In genomic region chr1:170381457-170381856, GRCm38 (mm10) we compare ENCODE assay signal across 13 mouse cellular contexts.
DNase-seq lines count a peak whose midpoint lies in the region; ATAC-seq and TF ChIP-seq lines count a peak whose summit lies in the region.
"Had no signal": no experiment of that assay in that cellular context is flagged by ENCODE, and none has a peak within 500 bp of the region (broad histone marks: within the 10 kb centered on the region; RNA-seq: fewer than 3 reads in every experiment).

No protein-coding gene starts in this region.

- 0 out of 2 replicates have a peak, but pooled peaks have one; percentile 70 for ATAC-seq in embryonic facial prominence, embryonic 15.5 days (ENCODE audit: insufficient number of reproducible peaks, low FRiP score, low TSS enrichment, low read depth)
- ATAC-seq in CD4-positive, CD25-positive, alpha-beta regulatory T cell, adult 4 months = no peak
- ATAC-seq: inflammation-experienced regulatory T-cells, adult 6 months had no signal

- H3K9me3 ChIP-seq in embryonic facial prominence, embryonic 15.5 days (replicated peaks) = no peaks in the 10 kb centered on the region
- H3K9me3 ChIP-seq: hindbrain, embryonic 10.5 days; liver, embryonic 15.5 days had no signal

- no peak overlapping the region for H3K4me2 ChIP-seq in embryonic facial prominence, embryonic 15.5 days (replicated peaks)
- H3K4me2 ChIP-seq: heart, embryonic 11.5 days; liver, embryonic 15.5 days had no signal

- H3K36me3 ChIP-seq in embryonic facial prominence, embryonic 15.5 days = no peaks in the 10 kb centered on the region
- H3K36me3 ChIP-seq: hindbrain, embryonic 10.5 days; liver, embryonic 15.5 days had no signal

- DNase-seq in left cerebral cortex, adult 2 months (ENCODE audit: extremely low spot score in 1 of 2, low spot score in 2 of 2) = no peak
- no peak for DNase-seq in left cerebral cortex, postnatal 4 days
- DNase-seq in kidney, adult 18-20 months = peak; percentile 35
- DNase-seq in kidney, postnatal 4 days = peak; percentile 35 to 52
- DNase-seq in B cell, adult 2 months = no peak
- DNase-seq: cerebellum, adult 11-12 months; thymus, adult 18-20 months had no signal

- intact Hi-C loops in left cerebral cortex, adult 2 months (cut with DNase I) = no loop called here
- intact Hi-C loops in left cerebral cortex, postnatal 4 days (cut with DNase I) = no loop called here

- H3K4me3 ChIP-seq in left cerebral cortex, adult 2 months = no peak overlapping the region
- H3K4me3 ChIP-seq in embryonic facial prominence, embryonic 15.5 days (replicated peaks) = no peak overlapping the region
- H3K4me3 ChIP-seq: hindbrain, embryonic 10.5 days; liver, embryonic 15.5 days had no signal

- H3K4me1 ChIP-seq in embryonic facial prominence, embryonic 15.5 days = peaks cover 6% of the 10 kb centered on the region; the same call in 1 of the 2 replicates
- H3K4me1 ChIP-seq: liver, embryonic 15.5 days had no signal

- TF ChIP-seq CTCF in left cerebral cortex, adult 2 months (IDR thresholded peaks at IDR 0.05) = no peak

- no peak overlapping the region for H3K9ac ChIP-seq in embryonic facial prominence, embryonic 15.5 days
- H3K9ac ChIP-seq: liver, embryonic 15.5 days had no signal

- H3K27me3 ChIP-seq in embryonic facial prominence, embryonic 15.5 days = no peaks in the 10 kb centered on the region
- H3K27me3 ChIP-seq: liver, embryonic 15.5 days had no signal

- whole genome bisulfite sequencing in embryonic facial prominence, embryonic 15.5 days = 19% methylated on average over 3 of the region's 3 CpGs

- H3K27ac ChIP-seq in left cerebral cortex, adult 2 months = peak overlapping the region; percentile 16; the same call in 1 of the 2 replicates
- no peak overlapping the region for H3K27ac ChIP-seq in embryonic facial prominence, embryonic 15.5 days (replicated peaks)
- H3K27ac ChIP-seq: hindbrain, embryonic 10.5 days; liver, embryonic 15.5 days had no signal

Comparison
In these comparisons a context has a peak if more than half of its experiments do, and no peak if none do; other contexts are left out.
1. DNase-seq: peak in kidney, adult 18-20 months (single experiment) and kidney, postnatal 4 days (2 of 2); none in left cerebral cortex, adult 2 months (0 of 2), left cerebral cortex, postnatal 4 days (single experiment) and B cell, adult 2 months (0 of 2).